Mouse (Mus musculus): ENCODE measurements around the gene Foxo3.

The Foxo3 gene

DNA sequence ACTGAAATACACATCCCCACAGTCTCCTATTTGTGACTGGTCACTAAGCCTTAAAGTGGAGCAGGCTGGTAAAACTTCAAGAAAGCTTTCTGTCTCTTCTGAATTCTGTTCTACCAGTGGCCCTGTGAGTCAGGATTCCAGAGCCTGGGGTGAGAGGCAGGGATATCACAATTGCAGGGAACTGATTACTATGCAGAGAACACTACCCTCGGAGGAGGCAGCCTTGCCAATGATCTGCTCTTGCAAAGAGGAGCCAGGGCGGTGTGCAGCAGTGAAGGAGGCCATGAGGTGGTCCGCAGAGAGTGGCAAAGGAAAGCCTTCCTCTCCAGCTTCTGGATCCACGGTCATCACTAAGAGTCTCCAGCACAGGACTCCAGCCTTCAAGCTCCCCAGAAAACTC, 34.8 kb downstream of the Foxo3 start:
- in situ Hi-C loops (cut with MboI; ENCODE audit: low pct_unique_long_range_greater_than_20kb in 1 of 2, low sequenced_read_pairs in 2 of 2, unreplicated experiment in 1 of 2): no loop called here

DNA sequence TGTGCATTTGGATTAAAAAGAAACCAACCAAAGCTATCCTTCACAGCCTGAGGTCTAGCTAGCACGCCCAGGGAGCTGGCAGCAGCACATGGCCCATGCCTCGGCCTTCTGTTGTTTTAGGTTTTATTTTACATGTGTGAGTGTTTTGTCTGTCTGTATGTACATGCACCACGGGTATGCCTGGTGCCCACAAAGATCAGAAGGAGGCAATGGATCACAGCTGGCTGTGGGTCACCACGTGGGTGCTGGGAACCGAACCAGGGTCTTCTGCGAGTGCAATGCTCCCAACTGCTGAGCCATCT, 36.8 kb downstream of the Foxo3 start:
- in situ Hi-C loops (cut with MboI; ENCODE audit: low pct_unique_long_range_greater_than_20kb in 1 of 2, low sequenced_read_pairs in 2 of 2, unreplicated experiment in 1 of 2): no loop called here

DNA sequence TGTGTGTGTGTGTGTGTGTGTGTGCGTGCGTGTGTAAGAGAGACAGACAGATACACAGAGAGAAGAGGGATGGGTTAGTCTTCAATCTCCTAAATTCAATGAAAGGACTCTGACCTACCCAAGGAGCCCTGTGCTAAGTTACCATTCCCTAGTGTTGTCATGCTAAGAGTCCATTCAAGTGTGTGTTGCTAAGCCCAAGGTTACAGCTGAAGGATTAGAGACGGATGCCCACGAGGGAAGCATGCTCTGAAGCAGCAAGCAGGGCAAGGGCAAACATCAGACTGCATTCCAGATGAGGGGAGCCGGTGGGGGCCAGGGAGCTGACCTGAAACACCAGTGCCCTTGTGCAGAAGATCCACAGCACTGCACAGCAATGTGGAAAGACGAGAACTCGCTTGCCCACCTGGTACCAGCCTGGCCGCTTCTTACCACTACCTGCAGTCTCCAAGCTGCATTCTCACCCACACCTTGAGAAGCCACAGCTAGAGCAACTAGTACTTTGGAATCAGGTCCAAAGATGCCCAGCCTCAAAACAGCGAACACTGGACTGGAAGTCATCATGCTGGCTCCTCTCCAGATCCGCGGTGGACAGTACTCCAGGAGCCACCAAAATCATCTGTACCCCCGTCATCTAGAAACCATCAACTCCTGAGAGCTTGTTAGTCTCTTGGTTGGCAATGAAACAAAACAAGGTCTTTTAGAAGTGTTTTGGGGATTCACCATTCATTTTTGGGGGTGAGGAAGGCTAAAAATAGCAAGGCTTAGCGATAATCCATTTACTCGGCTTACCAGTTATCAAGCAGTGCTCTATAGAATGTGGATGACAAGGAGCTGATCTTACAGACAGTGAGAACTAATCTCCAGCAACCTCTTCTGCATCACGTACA, 37.4 kb downstream of the Foxo3 start:
- in situ Hi-C loops (cut with MboI; ENCODE audit: low pct_unique_long_range_greater_than_20kb in 1 of 2, low sequenced_read_pairs in 2 of 2, unreplicated experiment in 1 of 2): no loop called here

DNA sequence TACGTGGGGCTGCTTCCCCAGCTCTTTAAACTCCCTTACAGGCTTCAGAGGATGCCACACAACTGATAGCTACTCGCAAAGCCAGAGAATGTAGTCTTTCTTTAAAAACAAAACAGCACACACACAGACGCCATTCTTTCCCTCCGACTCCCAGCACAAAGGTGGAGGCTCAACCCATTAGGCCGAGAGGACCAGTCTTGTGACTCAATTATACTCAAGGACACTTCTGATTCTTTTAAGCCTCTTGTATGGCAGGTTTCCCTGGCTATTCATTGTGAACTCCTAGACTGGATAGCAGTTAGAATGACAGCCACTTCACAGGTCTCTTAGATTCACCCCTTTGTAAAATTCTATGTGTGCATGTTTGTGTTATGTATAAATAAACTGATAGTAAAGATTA, 38.3 kb downstream of the Foxo3 start:
- in situ Hi-C loops (cut with MboI; ENCODE audit: low pct_unique_long_range_greater_than_20kb in 1 of 2, low sequenced_read_pairs in 2 of 2, unreplicated experiment in 1 of 2): no loop called here

DNA sequence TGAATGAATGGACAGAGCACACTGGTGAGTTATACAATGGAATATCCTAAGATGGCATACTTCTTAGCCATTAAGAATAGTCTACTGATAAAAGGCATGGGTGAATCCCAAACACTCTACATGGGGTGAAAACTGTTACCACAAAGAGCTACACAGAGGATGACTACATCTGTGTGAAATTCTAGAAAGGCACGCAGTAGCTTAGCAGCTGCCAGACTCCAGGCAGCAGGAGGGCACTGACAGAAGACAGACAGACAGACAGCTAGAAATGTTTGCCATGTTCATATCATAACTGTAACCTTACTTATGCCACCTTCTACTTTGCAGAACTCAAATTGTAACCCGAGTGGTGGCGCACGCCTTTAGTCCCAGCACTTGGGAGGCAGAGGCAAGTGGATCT, 39.0 kb downstream of the Foxo3 start:
- in situ Hi-C loops (cut with MboI; ENCODE audit: low pct_unique_long_range_greater_than_20kb in 1 of 2, low sequenced_read_pairs in 2 of 2, unreplicated experiment in 1 of 2): no loop called here

DNA sequence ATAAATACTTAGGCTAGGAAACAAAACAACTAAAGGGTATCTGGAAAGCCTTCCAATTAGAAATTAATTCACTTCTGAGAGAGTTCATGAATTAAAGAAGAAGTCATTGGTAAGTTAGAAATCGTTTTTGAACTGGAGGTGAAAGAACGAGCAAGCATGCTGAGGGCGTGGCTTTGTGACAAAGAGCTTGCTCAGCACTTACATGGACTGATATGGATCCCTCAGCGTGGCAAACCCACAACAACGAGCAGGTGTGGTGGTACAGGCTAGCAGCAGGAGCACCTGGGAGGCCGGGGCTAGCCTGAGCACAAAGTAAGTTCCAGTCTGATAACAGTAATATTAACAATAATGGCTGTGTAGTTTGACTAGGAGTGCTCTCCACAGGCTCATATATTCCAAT, 41.2 kb downstream of the Foxo3 start:
- in situ Hi-C loops (cut with MboI; ENCODE audit: low pct_unique_long_range_greater_than_20kb in 1 of 2, low sequenced_read_pairs in 2 of 2, unreplicated experiment in 1 of 2): no loop called here

DNA sequence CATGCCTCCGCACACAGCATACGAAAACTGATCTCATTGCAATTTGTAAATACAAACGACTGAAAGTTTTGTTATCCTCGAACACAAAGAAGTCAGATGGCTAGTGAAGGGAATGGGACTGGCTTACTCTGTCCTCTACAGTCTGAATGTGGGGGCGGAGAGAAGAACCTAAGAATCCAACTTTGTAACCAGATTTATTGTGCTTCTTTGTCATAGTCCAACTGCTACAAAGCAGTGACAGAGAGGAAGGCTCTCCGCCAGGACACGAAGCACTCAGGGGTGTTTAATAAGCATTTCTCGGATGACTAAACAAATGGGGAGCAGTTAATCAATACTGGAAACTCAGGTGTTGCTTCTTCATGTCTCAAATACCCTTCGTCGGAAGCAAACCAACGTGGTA, 43.6 kb downstream of the Foxo3 start:
- in situ Hi-C loops (cut with MboI; ENCODE audit: low pct_unique_long_range_greater_than_20kb in 1 of 2, low sequenced_read_pairs in 2 of 2, unreplicated experiment in 1 of 2): no loop called here

DNA sequence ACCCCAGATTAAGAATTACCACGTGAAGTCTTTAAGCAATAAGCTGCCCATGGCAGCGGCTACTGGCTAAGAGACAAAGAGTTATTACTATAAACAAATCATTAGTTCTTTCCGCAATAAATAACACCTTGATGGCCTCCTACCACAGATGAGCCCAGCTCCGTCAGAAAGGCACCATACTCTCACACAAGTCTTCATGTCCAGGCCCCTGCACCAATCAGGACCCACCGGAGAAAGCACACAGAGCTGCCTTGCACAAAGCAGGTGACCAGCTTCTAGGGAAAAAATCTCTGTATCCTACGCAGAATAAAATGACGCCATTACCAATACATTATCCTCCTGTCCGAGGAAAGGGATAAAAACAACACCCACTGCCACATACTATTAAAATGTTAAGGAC, 44.7 kb downstream of the Foxo3 start:
- in situ Hi-C loops (cut with MboI; ENCODE audit: low pct_unique_long_range_greater_than_20kb in 1 of 2, low sequenced_read_pairs in 2 of 2, unreplicated experiment in 1 of 2): no loop called here

DNA sequence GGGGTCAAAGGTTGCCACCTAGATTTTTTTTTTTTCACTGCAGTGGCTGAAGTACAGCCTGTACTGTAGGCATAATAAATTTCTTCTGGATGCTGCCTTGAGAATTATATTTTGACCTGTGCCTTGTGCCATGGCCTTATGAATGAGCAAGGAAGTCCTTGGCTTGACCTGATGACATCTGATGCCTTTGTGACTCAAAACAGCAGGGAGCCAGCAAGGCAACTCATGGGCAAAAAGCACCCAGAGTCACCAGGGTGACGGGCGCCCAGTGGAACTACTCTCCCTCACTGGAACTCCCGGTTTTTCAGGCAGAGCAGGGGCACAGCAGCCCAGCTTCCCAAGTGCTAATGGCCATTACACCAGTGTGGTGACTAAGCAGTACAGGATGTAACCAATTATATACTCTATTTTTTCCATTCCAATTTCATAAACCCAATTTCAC, 45.4 kb downstream of the Foxo3 start:
- in situ Hi-C loops (cut with MboI; ENCODE audit: low pct_unique_long_range_greater_than_20kb in 1 of 2, low sequenced_read_pairs in 2 of 2, unreplicated experiment in 1 of 2): no loop called here

DNA sequence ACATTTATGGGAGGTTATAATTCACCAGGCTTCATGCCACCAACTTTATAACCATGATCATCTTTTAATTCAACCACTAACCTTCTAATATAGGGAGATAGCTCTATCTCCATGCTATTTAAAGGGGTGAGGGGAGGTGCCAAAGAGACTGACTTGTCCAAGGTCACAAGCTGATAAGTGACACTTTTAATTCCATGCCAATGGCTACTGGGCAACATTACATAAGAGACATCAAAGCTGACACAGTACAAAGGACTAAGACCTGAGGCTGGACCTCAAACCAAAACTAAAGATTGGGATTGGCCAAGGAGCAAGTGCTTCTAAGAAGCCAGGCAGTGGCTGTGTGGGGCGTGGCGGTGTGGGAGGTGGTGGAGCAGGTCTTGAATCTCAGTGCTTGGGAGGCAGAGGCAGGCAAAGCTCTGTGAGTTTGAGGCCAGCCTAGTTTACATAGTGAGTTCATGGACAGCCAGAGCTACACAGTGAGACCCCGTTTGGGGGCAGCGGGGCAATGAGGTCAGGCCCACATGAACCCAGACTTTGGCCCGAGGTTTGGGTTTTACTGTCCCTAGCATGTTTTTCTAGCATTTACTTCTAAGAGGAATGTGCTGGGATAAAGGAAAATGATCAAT, 46.0 kb downstream of the Foxo3 start:
- in situ Hi-C loops (cut with MboI; ENCODE audit: low pct_unique_long_range_greater_than_20kb in 1 of 2, low sequenced_read_pairs in 2 of 2, unreplicated experiment in 1 of 2): no loop called here

DNA sequence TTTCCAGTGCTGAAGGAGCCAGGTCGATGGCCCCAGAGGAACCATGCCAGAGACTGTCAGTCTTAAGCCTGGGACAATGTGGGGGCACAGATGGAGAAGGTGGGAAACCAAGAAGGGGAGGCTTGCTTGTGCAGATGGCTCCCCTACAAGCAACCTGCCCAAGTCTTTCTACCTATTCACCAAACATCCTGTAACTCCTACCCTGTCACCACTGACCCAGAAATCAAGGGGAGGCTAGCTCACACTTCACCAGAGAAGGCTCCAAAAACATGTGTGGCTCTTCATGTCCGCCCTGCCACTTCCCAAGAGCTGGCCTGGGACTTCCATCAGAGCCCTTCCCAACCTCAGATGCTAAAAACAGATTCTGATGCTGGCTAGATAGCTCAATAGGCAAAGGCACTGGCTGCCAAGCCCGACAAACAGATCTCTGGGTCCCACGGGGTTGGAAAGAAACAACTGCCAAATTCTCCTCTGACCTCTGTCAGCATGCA, 48.8 kb downstream of the Foxo3 start:
- in situ Hi-C loops (cut with MboI; ENCODE audit: low pct_unique_long_range_greater_than_20kb in 1 of 2, low sequenced_read_pairs in 2 of 2, unreplicated experiment in 1 of 2): no loop called here

DNA sequence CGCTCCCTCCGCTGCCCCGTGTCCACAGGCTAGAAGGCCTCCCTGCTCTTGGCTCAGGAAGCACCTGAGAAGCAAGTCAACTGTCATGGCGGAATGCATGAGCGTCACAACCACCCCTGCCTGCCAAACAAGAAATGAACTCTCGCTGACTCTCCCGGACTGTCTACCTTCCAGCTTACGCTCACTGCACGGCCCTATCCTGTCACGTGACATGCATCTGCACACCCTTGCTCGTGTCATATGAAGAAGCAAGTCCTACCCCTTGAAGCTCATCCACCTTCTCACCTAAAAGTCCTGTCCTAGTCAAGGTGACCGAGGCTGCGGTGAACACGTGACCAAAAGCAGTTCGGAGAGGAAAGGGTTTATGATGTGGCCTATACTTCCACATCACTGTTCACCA, 50.4 kb downstream of the Foxo3 start:
- in situ Hi-C loops (cut with MboI; ENCODE audit: low pct_unique_long_range_greater_than_20kb in 1 of 2, low sequenced_read_pairs in 2 of 2, unreplicated experiment in 1 of 2): no loop called here

DNA sequence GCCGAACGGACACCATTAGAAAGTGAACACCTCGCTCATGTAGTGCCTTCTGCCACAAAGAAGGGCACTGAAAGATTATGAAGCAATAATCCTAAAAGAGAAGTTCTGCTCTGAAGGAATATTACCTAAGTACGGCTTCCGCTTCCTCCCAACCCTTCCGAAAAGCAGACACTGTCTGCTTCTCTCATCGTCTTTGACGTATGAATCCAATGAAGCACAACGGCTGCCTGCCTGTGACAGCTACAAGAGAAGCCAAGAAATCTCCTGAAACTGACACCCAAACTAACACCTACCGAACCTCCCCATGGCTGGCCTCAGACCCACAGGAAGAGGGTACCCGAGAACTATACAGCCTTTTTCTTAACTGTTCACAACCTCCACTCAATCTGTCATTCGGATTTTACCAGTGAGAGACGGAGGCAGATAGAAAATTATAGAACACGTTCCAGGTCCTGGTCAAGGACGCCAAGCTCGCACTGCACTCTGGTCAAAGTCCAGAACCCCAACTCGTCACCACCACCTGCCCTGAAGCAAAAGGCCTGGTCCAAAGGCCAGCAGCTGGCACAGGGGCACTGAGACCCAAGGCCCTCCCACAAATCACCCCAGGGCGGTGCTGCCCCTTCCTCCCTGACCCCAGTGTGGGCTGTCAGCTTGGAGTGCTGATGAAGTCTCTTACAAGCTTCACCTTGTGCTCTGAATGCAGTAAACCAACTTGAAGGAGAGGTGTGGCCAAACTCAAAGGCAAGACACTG, 51.2 kb downstream of the Foxo3 start:
- in situ Hi-C loops (cut with MboI; ENCODE audit: low pct_unique_long_range_greater_than_20kb in 1 of 2, low sequenced_read_pairs in 2 of 2, unreplicated experiment in 1 of 2): no loop called here

DNA sequence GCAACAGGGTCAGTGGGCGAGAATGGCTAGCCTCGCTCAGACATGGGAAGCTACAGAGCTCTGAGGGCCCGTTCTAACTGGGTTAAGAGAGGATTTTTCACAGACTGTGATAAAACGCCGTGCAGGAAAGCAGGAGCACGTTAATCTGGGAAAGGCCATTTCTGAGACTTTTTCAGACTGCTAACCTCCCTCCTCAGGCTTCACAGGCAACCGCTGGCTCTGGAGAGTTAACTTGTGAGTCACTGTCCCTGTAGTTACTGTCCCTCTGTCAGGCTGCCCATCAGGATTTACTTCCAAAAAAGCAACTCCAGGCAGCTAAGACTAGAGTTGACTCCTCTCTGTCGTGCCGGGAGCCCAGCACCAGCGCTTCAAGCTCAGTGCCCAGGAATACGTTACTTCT, 54.6 kb downstream of the Foxo3 start:
- in situ Hi-C loops (cut with MboI; ENCODE audit: low pct_unique_long_range_greater_than_20kb in 1 of 2, low sequenced_read_pairs in 2 of 2, unreplicated experiment in 1 of 2): no loop called here

DNA sequence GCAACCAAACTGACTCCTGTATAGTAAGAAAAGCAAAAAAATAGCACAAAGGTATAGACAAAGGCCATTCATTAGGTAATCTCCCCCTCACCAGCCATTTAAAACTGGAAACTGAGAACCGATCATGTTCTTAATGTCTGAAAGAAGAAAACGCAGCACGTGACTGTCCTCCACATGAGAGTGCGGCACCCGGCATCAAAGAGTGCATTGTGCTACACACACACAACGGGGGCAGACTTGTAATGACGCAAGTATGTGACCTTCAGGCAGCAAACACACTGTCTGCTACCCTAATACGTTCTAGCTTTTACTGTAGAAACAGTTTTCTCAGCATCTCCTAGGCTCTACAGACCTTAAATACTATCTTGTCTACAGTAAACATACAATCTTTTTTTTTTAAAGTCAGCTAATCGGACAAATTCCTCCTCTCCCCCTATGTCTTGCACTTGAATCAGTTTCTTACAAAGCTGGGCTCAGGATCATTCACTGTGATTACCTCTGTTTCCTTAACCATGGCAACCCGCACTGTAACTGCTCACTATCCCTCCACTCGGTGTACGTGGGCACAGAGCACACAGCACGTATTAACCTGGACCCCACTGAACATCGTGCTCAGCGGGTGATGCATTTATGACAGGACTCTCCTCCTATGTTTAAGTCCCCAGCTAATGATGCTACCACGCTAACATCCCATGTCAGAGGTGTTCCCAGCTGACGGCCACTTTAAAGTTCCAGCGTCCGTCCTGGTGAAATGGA, 55.2 kb downstream of the Foxo3 start:
- in situ Hi-C loops (cut with MboI; ENCODE audit: low pct_unique_long_range_greater_than_20kb in 1 of 2, low sequenced_read_pairs in 2 of 2, unreplicated experiment in 1 of 2): no loop called here

DNA sequence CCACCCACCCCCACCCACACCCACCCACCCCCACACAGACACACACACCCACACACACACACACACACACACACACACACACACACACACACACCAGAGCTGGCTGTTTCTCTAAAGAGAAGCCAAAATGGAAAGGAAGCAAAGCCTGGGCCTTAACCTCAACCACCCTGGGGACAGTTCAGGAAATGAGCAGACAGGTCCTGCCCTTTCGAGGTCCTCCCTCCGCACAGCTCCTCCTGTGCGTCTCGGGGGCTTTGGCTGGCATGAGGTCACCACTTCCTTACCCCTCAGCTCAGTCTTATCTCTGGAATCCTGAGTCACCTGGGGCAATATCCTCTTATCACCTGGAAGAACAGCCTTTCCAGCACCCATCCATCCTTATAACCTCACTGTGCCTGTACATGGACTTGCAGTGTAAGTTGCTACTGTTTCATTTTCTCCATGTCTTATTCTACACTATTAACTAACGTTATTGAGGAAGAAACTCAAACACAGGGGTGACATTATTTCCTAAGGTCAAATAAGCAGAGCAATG, 56.1 kb downstream of the Foxo3 start:
- in situ Hi-C loops (cut with MboI; ENCODE audit: low pct_unique_long_range_greater_than_20kb in 1 of 2, low sequenced_read_pairs in 2 of 2, unreplicated experiment in 1 of 2): no loop called here

DNA sequence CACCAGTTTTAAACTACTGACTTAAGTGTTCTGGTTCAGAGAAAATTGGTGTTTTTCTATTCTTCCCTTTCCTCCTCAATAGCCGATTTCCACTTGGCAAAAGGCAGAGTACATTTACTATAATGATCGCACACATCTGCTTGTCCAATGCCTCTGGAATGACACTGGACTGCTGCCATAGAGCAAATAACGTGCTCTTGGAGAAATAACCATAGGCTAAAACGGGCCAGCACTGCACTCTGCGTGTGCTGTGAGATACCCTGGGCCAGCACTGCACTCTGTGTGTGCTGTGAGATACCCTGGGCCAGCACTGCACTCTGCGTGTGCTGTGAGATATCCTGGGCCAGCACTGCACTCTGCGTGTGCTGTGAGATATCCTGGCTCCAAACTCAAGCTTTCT, 65.1 kb downstream of the Foxo3 start:
- in situ Hi-C loops (cut with MboI; ENCODE audit: low pct_unique_long_range_greater_than_20kb in 1 of 2, low sequenced_read_pairs in 2 of 2, unreplicated experiment in 1 of 2): no loop called here

DNA sequence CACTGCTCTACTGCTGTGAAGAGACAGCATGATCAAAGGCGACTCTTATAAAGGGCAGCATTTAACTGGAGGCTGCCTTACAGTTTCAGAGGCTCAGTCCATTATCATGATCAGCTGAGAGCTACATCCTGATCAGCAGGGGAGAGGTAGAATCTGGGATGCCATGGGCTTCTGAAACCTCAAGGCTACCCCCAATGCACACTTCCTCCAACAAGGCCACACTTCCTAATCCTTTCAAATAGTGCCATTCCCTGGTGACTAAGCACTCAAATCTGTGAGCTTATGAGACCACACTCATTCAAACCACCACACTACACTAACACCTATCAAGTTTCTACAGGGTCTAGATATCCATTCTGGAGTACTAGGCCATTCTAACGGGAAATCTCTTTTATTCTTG, 65.9 kb downstream of the Foxo3 start:
- in situ Hi-C loops (cut with MboI; ENCODE audit: low pct_unique_long_range_greater_than_20kb in 1 of 2, low sequenced_read_pairs in 2 of 2, unreplicated experiment in 1 of 2): no loop called here

DNA sequence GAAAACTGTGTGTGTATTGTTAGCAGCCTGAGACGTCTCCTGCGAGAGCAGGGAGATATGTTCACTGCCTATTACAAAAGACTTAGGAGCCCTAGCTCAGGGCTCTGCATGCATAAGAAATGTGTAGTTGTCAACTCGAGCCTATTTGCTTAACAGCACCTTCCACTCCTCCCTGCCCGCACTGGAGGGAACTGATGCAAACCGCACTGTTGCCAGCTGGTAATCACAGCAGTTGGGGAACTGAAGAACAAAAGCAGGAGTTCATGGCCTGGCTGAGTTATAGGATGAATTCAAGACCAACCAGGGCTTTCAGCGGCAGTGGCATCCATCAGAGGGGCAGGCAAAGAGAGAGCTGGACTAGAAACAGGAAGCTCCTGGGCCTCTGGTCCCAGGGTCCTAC, 66.7 kb downstream of the Foxo3 start:
- in situ Hi-C loops (cut with MboI; ENCODE audit: low pct_unique_long_range_greater_than_20kb in 1 of 2, low sequenced_read_pairs in 2 of 2, unreplicated experiment in 1 of 2): no loop called here
